Mouse (Mus musculus): ENCODE results near the gene Calb2. TPM values are rescaled to one million over a fixed set of nuclear protein-coding genes. Genes with fewer than 3 reads are reported as not detected.

The Calb2 gene
- total RNA-seq (2021), result not detected
- long read RNA-seq, experiment 1, result 0 reads
- long read RNA-seq, experiment 2, result 0 reads

- peak; percentile 1 for DNase-seq (ENCODE audit: low spot score)
Observed at GRCm38 (mm10) chr8:110168046-110168445, at the start of gene Calb2. Calb2 (minus strand) TSS chr8:110168210.

GRCm38 (mm10) chr8:110217681-110218131 is 49.7 kb upstream of the Calb2 start:
- peak; percentile 99 for DNase-seq (ENCODE audit: low spot score)

GRCm38 (mm10) chr8:110217198-110217597 is 49.2 kb upstream of the Calb2 start:
- DNase-seq (ENCODE audit: low spot score), result no peak

- no peak for DNase-seq (ENCODE audit: low spot score)
Observed at GRCm38 (mm10) chr8:110216253-110216652, 48.2 kb upstream of the Calb2 start.

- DNase-seq (ENCODE audit: low spot score), result no peak
Observed at GRCm38 (mm10) chr8:110215365-110215764, 47.4 kb upstream of the Calb2 start, which contains the start of gene Cmtr2. Cmtr2 (plus strand) TSS chr8:110215665.

GRCm38 (mm10) chr8:110201806-110202205 is 33.8 kb upstream of the Calb2 start:
- DNase-seq (ENCODE audit: low spot score), result no peak

- no peak for DNase-seq (ENCODE audit: low spot score)
Observed at GRCm38 (mm10) chr8:110196678-110197077, 28.7 kb upstream of the Calb2 start.

- no peak for DNase-seq (ENCODE audit: low spot score)
Observed at GRCm38 (mm10) chr8:110188961-110189750, 21.1 kb upstream of the Calb2 start.

- DNase-seq (ENCODE audit: low spot score), result no peak
Observed at GRCm38 (mm10) chr8:110185538-110185937, 17.5 kb upstream of the Calb2 start.

GRCm38 (mm10) chr8:110183748-110184147 is 15.7 kb upstream of the Calb2 start:
- no peak for DNase-seq (ENCODE audit: low spot score)

- no peak for DNase-seq (ENCODE audit: low spot score)
Observed at GRCm38 (mm10) chr8:110182735-110183367, 14.8 kb upstream of the Calb2 start.

GRCm38 (mm10) chr8:110177359-110178155 is 9.5 kb upstream of the Calb2 start:
- DNase-seq (ENCODE audit: low spot score), result no peak

- no peak for DNase-seq (ENCODE audit: low spot score)
Observed at GRCm38 (mm10) chr8:110174826-110175225, 6.8 kb upstream of the Calb2 start.

- no peak for DNase-seq (ENCODE audit: low spot score)
Observed at GRCm38 (mm10) chr8:110172161-110172560, 4.2 kb upstream of the Calb2 start.

GRCm38 (mm10) chr8:110166270-110166669 is 1.7 kb downstream of the Calb2 start:
- DNase-seq (ENCODE audit: low spot score), result no peak

GRCm38 (mm10) chr8:110162007-110162406 is 6.0 kb downstream of the Calb2 start:
- no peak for DNase-seq (ENCODE audit: low spot score)

GRCm38 (mm10) chr8:110152951-110153350 is 15.1 kb downstream of the Calb2 start:
- DNase-seq (ENCODE audit: low spot score), result no peak

GRCm38 (mm10) chr8:110145538-110145937 is 22.5 kb downstream of the Calb2 start:
- DNase-seq (ENCODE audit: low spot score), result peak; percentile 26

- DNase-seq (ENCODE audit: low spot score), result no peak
Observed at GRCm38 (mm10) chr8:110140770-110141169, 27.2 kb downstream of the Calb2 start.

GRCm38 (mm10) chr8:110140156-110140555 is 27.9 kb downstream of the Calb2 start:
- no peak for DNase-seq (ENCODE audit: low spot score)

- peak; percentile 9 for DNase-seq (ENCODE audit: low spot score)
Observed at GRCm38 (mm10) chr8:110135515-110135914, 32.5 kb downstream of the Calb2 start.

GRCm38 (mm10) chr8:110134236-110134635 is 33.8 kb downstream of the Calb2 start:
- DNase-seq (ENCODE audit: low spot score), result no peak

All from gastrocnemius, adult 18-20 months (tissue).